Mouse (Mus musculus): Measurements from ENCODE around the gene Msantd2.
A peak's percentile ranks its signal among the peaks of the same experiment; 100 is the strongest.

Gene Msantd2

DNA sequence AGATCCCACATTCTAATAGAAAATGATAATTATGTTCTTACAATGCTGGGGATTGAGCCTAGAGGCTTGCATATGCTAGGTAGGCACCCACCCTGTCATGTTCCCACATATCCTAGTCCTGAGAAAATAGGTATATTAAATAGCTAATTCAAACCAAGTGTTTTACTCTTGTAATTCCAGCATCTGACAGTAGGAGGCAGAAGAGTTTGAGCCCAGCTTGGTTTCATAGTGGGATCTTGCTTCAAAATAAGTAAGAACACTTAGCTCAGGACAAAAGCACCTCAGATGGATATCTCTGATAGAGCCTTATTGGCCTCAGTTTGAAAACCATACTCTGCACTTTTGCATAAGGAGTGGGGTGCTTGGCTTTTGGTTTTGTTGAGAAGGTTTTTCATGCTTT is 15.2 kb downstream of the Msantd2 start:
- no peak for DNase-seq (ENCODE audit: low read depth, low spot score)

DNA sequence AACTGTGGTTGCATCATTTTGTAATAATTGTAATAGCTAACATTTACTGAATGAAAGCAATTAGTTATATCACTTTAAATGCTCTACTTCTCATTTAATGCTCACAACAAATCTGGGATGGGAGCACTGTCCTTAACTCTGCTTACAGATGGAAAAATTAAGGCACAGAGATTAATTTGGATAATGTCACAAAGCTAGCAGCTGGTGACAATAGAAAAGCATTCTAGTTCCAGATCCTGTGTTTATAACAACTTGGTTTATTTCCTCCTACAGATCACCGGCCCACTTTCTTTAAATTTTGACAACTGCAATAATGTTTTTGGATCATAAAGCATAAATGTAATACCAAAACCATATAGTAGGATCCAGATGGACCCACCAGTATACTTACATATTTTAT is 16.9 kb downstream of the Msantd2 start:
- no peak for DNase-seq (ENCODE audit: low read depth, low spot score)

DNA sequence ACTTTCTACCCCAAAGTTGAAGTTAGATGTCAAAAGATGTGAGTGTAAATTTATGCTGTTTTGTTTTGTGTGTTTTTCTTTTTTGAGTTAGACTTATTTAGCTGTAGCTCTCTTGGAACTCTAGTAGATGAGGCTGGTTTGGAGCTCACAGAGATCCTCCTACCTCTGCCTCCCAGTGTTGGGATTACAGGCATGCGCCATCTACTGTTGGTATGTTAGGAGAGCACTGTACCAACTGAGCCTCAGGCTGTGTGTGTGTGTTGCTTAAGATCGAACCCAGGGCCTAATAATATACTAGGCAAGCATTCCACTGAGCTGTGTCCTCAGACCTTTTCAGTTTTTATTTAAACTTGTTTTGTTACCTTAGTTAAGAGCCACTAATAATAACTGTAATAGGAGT is 23.0 kb downstream of the Msantd2 start:
- no peak for DNase-seq (ENCODE audit: low read depth, low spot score)

DNA sequence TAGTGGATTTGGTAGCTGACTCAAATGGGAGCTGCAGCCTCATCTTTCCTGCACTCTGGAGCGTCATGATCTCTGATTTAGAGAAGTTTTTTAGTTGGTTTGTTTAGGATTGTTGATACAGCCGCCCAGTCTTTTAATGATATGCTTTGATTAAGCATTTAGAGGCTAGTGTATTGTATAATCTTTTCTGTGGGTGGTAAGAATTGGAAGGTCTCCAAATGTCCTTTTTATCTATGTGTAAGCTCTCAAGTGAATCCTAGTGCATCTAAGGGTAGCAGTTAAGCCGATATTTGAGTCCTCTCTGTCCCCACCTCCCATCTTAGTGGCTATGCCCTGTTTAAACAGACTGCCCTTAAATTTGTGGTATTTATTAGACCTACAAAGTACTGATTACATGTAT is 25.3 kb downstream of the Msantd2 start:
- no peak for DNase-seq (ENCODE audit: low read depth, low spot score)

DNA sequence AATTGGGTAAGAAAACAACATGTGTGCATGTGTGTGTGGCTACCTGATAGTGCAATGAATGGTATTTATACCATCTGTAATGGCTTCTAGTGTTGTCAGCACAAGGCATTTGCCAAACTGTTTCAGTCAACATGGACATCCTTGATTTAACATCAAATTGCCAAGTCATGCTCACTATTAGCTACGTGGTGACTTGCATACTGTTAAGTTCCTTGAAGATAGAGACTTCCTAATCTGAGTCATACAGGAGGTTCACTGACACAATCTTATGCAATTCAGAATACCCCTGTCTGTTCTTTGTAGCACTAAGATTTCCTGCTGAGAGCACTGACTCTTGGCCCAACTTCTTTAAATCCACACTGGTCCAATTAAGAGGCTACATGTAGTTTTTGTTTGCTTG is 28.3 kb downstream of the Msantd2 start:
- no peak for DNase-seq (ENCODE audit: low read depth, low spot score)

DNA sequence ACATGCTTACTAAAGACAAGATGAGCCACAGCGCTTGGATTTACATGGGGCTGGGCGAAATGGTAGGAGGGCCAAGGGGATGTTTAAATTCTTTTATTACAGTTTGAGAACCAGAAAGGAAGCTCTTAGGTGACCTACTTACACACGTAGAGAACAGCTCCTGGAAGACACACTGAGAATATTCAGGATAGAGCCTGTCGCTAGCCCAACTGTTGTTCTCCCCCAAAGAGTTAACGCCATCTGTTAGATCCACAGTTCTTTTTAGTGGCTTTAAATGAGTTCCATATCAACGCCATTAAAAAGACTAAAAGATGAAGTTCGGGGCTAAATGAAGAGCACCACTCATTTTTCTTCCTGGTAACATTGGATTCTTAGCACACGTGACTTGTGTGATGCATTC is 29.9 kb downstream of the Msantd2 start:
- no peak for DNase-seq (ENCODE audit: low read depth, low spot score)

DNA sequence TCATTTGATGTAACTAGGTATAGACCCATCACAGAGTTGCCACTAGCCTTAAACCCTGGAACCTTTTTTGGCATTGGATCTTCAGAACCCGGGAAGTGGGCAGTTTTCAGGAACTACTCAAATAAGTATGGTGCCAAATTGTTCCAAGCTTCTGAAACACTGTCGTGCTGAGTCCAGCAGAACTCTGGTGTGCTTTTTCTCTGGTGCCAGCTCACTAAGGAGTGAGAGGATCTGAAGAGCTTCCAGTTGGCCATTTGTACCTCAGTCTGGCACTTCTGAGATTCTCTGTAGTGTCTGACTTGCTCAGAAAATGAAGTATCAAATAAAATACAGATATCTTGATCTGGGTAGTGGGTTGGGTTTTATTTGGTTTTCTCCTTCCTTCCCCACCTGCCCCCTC is 30.9 kb downstream of the Msantd2 start:
- DNase-seq (ENCODE audit: low read depth, low spot score), result no peak

DNA sequence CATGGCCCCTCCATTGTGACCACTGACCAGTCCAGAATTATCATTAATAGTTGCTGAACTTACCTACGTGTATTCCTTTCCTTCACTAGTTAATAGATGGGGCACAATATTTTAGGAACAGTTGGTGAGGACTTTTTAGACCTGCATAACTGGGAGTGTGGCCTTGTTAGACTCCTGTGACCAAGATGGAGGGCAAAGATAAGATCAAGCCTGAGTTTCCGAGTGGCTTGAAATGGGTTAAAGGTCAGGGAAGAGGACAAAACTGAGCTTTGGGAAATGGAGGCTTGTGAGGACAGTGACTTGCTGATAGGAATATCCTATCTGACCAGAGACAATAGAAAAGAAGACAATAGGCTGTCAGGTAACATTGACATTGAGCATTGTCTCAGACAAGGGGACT is 36.3 kb downstream of the Msantd2 start:
- DNase-seq (ENCODE audit: low read depth, low spot score), result no peak

DNA sequence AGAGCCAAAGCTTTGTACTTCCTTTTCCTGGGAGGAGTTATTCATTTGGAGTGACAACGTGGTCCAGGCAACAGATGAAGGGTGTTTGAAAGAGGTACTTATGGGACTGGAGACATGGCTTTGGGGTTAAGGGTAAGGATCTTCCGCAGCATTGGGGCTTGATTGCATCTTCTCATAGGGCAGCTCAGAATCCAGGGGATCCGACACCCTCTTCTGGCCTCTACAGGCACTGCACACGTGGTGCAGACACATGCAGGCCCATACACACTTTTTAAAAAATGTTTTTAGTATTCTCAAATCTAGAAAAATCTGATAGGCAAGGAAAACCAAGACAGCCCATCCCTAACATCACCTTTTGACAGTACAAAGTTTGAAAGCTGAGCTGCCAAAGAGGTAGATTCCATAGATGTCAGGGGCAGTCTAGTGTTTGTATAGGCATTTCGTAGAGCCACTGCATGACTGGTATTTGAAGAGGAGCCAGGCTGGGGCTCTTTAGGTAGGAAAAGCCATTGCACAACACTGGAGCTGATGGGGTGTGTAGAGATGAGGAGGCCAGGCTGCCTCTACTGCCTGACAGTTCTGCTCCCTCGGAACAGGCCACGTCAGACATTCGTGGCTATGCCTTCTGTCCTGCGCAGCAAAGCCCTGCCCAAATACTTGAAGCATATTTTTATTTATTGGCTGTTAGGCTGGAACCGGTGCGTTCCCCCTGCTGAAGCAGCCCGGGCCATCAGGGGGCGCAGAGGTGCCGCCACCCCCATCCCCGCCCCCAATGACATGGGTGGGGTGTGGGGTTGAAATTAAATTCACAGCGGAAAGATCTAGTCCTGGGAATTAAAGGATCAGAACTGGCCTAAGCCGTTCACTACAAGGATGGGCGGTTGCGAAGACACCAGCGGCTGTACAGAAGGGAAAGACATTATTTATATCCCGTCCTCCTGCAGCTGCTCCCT is 37.6 kb downstream of the Msantd2 start:
- no peak for DNase-seq (ENCODE audit: low read depth, low spot score)

DNA sequence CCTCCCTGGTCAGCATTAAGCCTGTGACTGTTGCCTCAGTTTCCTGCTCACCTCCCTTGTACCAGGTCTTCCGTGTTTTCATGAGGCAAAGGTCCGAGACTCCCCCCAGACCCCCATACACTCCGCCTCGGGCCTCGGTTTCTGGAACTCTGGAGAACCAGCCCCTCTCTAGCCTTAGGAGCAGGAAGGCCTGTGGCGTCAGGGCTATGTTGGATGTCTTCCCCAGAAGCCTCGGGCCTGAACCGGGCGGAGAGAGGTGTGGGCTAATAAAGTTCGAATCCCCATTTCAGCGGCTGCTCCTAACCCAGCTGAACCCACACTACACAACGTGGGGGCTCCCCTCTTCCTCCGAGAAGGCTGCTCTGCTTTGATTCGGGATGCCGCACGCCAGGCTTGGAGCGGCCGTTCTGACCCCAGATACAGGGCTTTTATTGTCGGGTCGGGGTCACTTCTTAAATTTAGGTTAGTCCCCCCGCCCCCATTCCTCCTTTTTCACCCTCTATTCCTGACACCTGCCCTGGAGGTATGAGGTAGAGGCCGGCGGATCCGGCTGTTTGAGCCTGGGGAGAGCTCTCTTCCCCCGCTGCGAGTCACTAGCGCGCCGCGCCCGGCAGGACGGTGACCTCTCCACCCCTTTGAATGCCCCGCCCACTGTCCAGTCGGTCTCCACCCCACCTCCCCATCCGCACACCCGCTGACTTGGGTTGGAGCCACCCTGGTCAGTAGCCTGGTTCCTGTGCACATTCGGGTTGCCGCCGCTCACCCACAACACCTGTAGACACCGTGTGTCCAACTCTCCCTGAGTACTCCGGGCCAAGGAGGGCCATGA is 38.5 kb downstream of the Msantd2 start, which contains the start of gene Esam:
Esam (plus strand) TSS at position 683 of the 829 bp plus-strand sequence.
- no peak for DNase-seq (ENCODE audit: low read depth, low spot score)

DNA sequence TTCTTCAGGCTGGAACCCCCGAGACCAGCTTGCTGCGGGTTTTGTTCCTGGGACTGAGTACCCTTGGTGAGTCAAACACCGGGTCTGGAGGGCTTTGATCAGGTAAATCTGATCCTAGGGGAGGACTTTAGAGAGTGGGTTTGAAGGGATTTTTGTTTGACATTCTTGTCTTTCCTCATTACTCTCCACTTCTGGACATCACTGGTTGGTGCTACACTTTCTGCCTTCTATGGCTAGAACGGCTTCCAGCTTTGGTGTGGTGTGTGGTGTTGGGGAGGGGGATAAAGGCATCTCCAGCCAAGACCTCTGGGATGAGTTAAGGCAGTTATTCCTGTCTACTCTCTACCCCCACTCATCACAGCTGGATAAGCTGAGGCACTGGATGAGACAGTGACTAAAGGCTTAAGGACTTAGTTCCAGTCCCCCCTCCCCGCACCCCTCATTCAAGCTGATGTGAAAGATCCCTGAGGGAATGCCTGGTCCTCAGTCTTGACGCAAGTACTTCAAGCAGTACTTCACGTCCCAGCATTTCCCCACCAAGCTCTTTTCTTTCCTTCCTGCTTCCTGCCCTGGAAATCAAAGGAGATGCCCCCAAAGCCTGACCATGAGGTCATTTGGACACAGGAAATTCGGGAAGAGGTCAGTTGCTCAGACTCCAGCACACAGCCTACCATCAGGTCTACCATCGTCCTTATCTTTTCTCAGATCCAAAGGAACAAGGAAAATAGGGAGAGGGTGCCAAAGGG is 39.3 kb downstream of the Msantd2 start:
- no peak for DNase-seq (ENCODE audit: low read depth, low spot score)

DNA sequence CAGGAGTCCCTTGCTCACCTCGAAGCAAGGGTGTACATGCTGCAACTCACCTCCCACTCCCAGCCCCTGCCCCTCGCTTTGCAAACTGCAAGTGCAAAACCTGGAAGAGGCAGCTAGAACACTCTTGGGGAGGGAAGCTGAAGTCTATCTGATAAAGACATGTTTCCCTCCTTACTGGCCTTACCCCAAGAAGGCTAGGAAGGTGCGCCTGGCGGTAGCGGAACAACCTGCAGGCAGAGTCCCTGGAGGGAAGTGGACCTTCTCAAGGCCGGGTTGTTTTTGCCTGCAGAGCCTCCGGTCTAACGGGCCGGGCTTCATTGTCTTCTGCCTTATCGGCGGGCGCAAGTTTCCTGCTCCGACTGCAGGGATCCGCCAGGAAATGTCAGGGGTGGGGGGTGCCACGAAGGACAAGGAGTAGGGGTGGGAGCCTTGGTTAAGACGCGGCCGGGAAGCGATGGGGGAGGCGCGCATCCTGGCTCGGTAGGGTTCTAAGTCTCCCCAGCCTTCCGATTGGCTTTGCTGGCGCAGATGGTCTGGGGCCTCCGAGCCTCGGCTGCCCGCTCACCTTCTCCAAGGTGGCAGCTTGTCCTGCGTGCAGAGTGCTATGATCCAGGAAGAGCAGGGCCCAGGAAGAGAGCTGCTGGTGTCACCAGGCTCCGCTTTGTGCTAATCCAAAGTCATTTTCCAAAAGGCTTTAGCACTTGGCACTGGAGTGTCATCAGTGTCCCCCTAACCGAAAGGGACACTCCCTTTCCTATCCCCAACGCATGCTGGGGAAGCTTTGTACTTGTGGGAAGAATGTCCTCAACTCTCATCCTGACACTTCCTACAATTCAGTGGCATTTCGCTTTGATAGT is 41.1 kb downstream of the Msantd2 start:
- DNase-seq (ENCODE audit: low read depth, low spot score), result peak; percentile 40

DNA sequence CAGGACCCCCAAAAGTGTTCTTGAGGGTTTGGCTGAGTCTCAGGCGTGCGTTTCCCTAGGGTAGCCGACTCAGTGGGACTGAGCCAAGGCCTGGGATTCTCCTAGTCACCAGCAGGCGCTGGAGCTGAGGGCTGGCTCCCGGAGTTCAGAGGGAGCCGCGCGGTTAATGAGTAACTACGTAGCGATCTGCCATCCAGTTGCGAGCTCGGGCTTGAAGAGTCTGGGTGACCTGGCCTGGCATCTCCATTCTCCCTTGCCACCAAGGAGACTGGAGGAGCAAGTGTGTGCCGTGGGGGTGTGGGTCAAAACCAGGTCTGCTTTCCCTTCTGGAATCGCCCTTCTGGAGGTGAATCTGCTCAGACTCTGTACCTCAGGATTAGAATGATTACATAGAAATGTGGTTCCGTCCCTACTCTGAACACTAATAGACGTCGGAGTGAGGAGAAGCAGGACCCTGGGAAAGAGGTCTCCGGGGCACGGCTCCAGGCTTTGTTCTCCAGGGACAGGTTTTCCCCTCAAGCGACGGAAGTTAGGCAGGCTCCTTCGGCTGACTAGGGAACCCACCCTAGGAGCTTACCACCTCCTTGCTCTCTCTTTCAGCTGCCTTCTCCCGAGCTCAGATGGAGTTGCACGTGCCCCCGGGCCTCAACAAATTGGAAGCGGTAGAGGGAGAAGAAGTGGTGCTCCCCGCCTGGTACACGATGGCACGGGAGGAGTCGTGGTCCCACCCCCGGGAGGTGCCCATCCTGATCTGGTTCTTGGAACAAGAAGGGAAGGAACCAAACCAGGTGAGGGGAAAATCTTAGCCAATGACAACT is 42.0 kb downstream of the Msantd2 start:
- peak; percentile 64 for DNase-seq (ENCODE audit: low read depth, low spot score)

DNA sequence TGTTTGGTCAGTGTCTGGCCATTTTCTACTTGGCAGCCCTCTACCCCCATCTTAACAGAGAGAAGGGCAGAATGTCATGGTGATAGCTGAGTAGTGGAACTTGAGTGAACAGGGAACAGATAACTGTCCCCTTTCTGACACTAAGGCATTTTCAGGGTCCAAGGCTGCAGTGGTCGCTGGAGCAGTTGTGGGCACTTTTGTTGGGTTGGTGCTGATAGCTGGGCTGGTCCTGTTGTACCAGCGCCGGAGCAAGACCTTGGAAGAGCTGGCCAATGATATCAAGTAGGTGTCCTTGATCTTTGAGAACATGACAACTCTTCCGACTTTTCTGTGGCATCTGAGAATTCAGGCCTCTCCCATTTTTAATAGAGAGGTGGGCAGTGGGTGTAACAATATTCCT is 47.7 kb downstream of the Msantd2 start:
- DNase-seq (ENCODE audit: low read depth, low spot score), result no peak

DNA sequence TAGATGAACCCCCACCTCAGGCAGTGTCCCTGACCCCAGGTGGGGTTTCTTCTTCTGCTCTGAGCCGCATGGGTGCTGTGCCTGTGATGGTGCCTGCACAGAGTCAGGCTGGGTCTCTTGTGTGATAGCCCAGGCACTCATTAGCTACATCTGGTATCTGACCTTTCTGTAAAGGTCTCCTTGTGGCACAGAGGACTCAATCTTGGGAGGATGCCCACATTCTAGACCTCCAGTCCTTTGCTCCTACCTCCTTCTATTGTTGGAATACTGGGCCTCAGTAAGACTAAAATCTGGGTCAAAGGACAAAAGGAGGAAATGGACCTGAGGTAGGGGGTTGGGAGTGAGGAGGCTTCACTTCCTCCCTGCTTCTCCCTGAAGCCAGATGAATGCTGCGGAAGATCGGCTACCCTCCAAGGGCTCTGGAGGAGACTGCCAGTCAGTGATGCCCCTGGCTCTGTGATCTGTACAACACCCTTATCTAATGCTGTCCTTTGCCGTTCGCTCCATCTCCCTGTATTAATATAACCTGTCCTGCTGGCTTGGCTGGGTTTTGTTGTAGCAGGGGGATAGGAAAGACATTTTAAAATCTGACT is 48.6 kb downstream of the Msantd2 start:
- DNase-seq (ENCODE audit: low read depth, low spot score), result no peak

DNA sequence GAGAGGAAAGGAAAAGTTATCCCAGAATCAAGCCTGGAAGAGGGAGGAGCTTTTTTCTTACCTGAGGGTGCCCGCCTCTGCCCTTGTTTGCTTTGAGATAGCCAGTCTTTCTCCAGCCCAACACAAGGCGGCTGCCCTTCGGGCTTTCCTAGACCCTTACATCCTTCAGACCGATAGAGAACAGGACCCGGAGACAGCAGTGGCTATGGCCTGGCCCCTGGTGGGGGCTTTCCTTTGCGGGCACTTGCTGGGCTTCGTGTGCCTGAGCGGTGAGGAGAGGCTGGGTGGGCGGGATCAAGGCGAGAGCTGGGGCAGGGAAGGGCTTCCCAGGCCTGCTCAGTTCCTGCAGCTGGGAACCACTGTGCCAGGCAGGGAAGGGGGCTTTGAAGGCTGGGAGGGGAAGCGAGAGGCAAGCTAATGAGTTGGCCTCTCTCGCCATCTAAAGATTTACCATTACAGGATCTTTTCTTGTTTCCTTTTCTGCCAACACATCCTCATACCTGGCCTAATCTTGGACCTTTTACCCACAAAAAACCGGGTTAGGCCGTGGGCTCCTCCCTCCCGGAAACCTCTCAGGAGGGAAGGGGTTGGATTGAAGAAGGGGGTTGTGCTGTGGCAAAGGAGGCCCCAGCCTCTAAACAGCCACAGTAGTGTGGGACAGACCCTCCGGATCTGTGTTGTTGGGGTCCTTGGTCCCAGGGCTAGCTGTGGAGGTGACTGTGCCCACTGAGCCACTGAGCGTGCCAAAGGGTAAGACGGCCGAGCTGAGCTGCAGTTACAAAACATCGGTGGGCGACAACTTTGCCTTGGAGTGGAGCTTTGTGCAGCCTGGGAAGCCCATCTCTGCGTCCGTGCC is 50.3 kb downstream of the Msantd2 start, which contains the start of gene Vsig2:
Vsig2 (plus strand) TSS at position 86 of the 856 bp plus-strand sequence.
- no peak for DNase-seq (ENCODE audit: low read depth, low spot score)

DNA sequence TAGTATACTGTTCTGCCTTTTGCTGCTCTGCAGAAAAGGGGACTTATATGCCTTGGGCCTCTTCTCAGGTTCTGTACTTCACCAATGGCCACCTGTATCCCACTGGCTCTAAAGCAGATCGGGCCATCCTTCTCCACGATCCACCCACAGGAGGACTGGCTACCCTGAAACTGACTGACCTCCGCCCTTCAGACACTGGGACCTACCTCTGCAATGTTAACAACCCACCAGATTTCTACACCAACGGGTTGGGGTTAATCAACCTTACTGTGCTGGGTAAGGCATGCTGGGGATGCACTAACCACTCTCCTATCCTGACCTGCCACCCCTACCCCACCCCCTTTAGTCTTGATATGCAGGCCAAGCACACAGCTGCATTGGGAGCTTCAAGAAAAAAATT is 51.1 kb downstream of the Msantd2 start:
- DNase-seq (ENCODE audit: low read depth, low spot score), result no peak

DNA sequence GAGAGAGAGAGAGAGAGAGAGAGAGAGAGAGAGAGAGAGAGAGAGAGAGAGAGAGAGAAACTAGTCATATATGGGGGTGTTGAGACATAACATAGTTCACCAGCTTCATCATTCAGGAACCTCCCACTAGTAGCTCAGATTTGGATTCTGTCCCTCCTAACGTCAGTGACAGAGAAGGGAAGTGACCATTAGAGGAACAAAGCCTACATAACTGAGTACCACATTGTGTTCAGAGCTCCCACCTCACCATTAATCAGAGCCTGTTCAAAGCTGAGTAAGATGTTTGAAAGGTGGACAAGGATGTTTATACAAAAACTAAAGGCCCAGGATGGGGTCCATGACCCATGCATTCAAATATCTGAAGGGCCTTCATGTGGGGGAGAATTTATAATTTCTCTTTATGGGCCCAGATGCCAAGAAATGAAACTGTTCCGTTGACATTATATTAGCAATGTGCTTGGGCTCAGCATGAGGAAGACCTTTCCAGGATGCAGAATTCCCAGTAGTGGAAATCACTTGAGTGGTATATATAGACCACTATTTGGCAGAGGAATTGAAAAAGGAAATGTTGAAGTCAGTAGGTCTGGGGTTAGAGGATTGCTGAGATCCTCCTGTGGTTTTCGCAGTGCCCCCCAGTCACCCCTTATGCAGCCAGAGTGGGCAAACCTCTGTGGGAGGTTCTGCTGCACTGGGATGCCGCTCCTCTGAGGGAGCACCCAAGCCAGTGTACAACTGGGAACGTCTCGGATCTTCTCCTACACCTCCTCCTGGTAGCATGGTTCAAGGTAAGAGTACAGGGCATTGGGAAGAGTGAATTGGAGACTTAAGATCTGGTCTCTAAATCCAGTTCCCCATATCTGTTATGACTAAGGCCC is 51.8 kb downstream of the Msantd2 start:
- no peak for DNase-seq (ENCODE audit: low read depth, low spot score)
